Mouse (Mus musculus): ENCODE results near the gene Slc38a2. TPM values are rescaled to one million over a fixed set of nuclear protein-coding genes. Genes with fewer than 3 reads are reported as not detected.

Slc38a2 gene
- polyA plus RNA-seq, 1 experiment, result 158 TPM

DNA sequence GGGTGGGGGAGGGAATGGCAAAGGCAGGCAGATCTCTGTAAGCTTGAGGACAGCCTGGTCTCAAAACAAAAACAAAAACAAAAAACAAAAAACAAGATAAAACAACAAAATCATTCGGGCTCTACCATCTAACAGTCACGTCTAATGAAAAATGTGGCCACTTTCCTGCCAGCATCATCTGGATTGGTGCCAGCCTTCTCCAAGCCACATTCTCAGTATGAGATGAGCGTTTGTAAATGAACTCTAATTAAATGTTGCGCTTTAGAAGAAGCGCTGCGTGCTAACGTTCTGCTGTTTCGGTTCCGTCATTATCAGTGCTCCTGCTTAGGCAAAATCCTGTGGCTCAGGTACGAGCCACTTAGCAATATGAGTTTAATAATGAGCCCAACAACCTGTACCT lies 47.0 kb downstream of the Slc38a2 start:
- Histone ChIP-seq H3K4me1 (ENCODE audit: control insufficient read depth, insufficient read depth, low read length) (no peaks in the 10 kb centered on the region), H3K27me3 (ENCODE audit: control insufficient read depth, insufficient read depth, low read length, poor library complexity, severe bottlenecking) (no peaks in the 10 kb centered on the region), H3K9ac (ENCODE audit: low read depth, poor library complexity, severe bottlenecking) (no peak overlapping the region), H3K4me3 (ENCODE audit: low read depth, low read length) (no peak overlapping the region), H3K27ac (ENCODE audit: insufficient read depth, low read length) (no peak overlapping the region), H3K36me3 (ENCODE audit: control insufficient read depth, insufficient read depth, low read length, poor library complexity, severe bottlenecking) (no peaks in the 10 kb centered on the region), H3K9me3 (replicated peaks; ENCODE audit: control insufficient read depth, insufficient read depth, low read length, poor library complexity, severe bottlenecking) (peaks cover 7% of the 10 kb centered on the region)
- TF ChIP-seq CTCF (IDR thresholded peaks at IDR 0.05; ENCODE audit: low read depth, low read length) (no peak), EP300 (IDR thresholded peaks at IDR 0.05; ENCODE audit: insufficient read depth, low read depth, low read length) (no peak), POLR2A (IDR thresholded peaks at IDR 0.05; ENCODE audit: insufficient read depth, low read length) (no peak)

DNA sequence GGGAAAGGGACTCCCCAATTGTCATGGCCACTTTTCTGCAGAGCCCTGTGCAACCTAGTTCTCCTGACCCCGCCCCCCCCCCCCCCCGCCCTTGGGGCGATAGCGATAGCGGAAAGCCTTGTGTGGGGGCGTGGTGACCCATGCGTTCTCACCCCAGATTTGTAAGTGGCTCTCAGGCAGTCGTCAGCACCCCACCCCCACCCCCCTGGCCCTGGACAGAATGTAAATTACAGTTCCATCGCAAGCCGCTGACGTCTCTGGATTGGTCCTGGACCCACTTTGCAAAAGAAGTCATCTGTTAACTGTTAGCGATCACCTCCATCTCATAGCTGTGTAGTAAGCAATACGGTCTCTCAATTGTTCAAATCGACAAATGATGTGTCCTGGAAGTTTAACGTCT lies 52.2 kb downstream of the Slc38a2 start:
- Histone ChIP-seq H3K36me3 (ENCODE audit: control insufficient read depth, insufficient read depth, low read length, poor library complexity, severe bottlenecking) (no peaks in the 10 kb centered on the region), H3K4me3 (ENCODE audit: low read depth, low read length) (no peak overlapping the region), H3K9me3 (replicated peaks; ENCODE audit: control insufficient read depth, insufficient read depth, low read length, poor library complexity, severe bottlenecking) (peaks cover 7% of the 10 kb centered on the region), H3K9ac (ENCODE audit: low read depth, poor library complexity, severe bottlenecking) (no peak overlapping the region), H3K4me1 (ENCODE audit: control insufficient read depth, insufficient read depth, low read length) (no peaks in the 10 kb centered on the region), H3K27ac (ENCODE audit: insufficient read depth, low read length) (no peak overlapping the region), H3K27me3 (ENCODE audit: control insufficient read depth, insufficient read depth, low read length, poor library complexity, severe bottlenecking) (no peaks in the 10 kb centered on the region)
- TF ChIP-seq CTCF (IDR thresholded peaks at IDR 0.05; ENCODE audit: low read depth, low read length) (no peak), POLR2A (IDR thresholded peaks at IDR 0.05; ENCODE audit: insufficient read depth, low read length) (no peak), EP300 (IDR thresholded peaks at IDR 0.05; ENCODE audit: insufficient read depth, low read depth, low read length) (no peak)

DNA sequence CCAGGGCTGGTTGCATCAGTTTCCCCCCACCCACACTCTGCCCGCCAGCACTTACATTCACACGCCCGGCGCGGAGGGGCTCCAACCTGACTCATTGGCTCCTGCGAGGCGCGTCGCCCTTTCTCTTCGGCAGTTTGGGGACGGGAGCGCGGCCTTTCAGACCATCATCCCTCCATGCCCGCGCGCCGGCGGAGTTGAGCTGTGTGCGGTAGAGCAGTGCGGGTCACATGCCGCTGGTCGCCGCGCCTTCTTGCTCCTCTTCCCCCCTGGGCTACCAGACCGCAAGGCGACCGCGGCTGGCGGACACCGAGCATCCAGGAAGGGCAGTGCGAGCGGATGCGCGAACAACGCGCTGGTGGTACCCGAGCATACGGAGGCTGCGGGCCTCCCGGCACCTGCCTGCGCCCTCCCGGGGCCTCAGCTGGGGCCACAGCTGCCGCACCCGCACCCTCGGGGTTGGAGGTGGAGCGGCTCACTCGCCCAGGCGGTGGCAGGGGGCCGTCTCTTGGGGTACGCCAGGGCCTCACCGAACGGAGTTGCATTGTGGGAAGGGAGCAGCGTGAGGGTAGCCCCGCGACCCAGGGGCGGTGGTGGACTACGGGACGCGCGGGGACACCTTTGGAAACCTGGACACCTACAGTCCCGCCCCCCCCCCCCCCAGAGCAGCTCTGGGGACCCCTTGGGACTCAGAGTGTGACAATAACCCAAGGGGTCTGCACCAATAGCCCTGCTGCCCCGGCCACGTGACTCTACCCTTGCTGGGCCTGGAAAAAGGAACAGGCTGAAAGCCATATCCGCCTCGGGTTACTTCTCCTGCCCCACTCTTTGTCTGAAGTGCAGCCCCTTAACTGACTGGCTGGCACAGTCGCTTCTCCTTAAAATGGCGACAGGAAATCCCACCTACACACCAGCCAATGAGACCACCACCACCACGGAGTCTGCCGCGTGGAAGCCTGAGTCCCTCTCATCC lies 56.8 kb downstream of the Slc38a2 start, which contains the start of gene Slc38a1:
Gene Slc38a1 (minus strand): TSS at position 478 of the 970 bp plus-strand sequence.
- TF ChIP-seq CTCF (IDR thresholded peaks at IDR 0.05; ENCODE audit: low read depth, low read length) (no peak), EP300 (IDR thresholded peaks at IDR 0.05; ENCODE audit: insufficient read depth, low read depth, low read length) (no peak), POLR2A (IDR thresholded peaks at IDR 0.05; ENCODE audit: insufficient read depth, low read length) (no peak)
- no peaks in the 10 kb centered on the region for H3K4me1 ChIP-seq (ENCODE audit: control insufficient read depth, insufficient read depth, low read length)
- H3K4me3 ChIP-seq (ENCODE audit: low read depth, low read length), result peak within 1 kb of the TSS; percentile 90
- no peaks in the 10 kb centered on the region for H3K9me3 ChIP-seq (replicated peaks; ENCODE audit: control insufficient read depth, insufficient read depth, low read length, poor library complexity, severe bottlenecking)
- peak within 1 kb of the TSS; percentile 83 for H3K27ac ChIP-seq (ENCODE audit: insufficient read depth, low read length)
- H3K9ac ChIP-seq (ENCODE audit: low read depth, poor library complexity, severe bottlenecking), result peak within 1 kb of the TSS; percentile 91
- no peaks in the 10 kb centered on the region for H3K27me3 ChIP-seq (ENCODE audit: control insufficient read depth, insufficient read depth, low read length, poor library complexity, severe bottlenecking)
- no peaks in the 10 kb centered on the region for H3K36me3 ChIP-seq (ENCODE audit: control insufficient read depth, insufficient read depth, low read length, poor library complexity, severe bottlenecking)

DNA sequence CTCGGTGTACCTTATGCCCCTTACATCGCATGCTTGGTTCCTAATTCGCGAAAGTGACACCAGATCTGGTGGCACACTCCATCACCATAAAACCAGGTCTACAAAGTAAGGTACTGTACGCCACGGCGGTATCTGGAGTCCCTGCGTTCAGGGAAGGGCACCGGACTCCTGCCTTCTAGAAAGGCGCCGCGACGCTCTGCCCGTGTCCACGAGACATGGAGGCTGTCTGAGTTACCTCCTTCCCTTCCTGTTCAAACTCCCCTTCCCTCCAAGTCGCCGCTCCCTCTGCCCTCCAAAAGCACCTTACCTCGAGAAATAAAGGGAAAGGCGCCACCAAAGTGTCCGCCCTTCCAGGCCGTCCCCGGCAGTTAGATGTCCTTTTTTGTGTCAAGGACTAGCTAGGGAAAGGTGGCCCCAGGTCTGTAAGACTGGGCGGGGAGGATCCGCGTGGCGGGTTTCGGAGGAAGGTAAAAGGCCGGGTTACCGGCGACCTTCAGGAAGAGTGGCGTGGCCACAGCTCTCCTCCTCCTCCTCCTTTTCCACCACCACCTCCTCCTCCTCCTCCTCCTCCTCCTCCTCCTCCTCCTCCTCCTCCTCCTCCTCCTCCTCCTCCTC lies 57.6 kb downstream of the Slc38a2 start:
- no peaks in the 10 kb centered on the region for H3K4me1 ChIP-seq (ENCODE audit: control insufficient read depth, insufficient read depth, low read length)
- no peaks in the 10 kb centered on the region for H3K36me3 ChIP-seq (ENCODE audit: control insufficient read depth, insufficient read depth, low read length, poor library complexity, severe bottlenecking)
- peak overlapping the region; percentile 90 for H3K4me3 ChIP-seq (ENCODE audit: low read depth, low read length)
- TF ChIP-seq EP300 (IDR thresholded peaks at IDR 0.05; ENCODE audit: insufficient read depth, low read depth, low read length), result no peak
- TF ChIP-seq POLR2A (IDR thresholded peaks at IDR 0.05; ENCODE audit: insufficient read depth, low read length), result no peak
- TF ChIP-seq CTCF (IDR thresholded peaks at IDR 0.05; ENCODE audit: low read depth, low read length), result no peak
- H3K27ac ChIP-seq (ENCODE audit: insufficient read depth, low read length), result peak overlapping the region; percentile 68
- peak overlapping the region; percentile 91 for H3K9ac ChIP-seq (ENCODE audit: low read depth, poor library complexity, severe bottlenecking)
- no peaks in the 10 kb centered on the region for H3K9me3 ChIP-seq (replicated peaks; ENCODE audit: control insufficient read depth, insufficient read depth, low read length, poor library complexity, severe bottlenecking)
- no peaks in the 10 kb centered on the region for H3K27me3 ChIP-seq (ENCODE audit: control insufficient read depth, insufficient read depth, low read length, poor library complexity, severe bottlenecking)

DNA sequence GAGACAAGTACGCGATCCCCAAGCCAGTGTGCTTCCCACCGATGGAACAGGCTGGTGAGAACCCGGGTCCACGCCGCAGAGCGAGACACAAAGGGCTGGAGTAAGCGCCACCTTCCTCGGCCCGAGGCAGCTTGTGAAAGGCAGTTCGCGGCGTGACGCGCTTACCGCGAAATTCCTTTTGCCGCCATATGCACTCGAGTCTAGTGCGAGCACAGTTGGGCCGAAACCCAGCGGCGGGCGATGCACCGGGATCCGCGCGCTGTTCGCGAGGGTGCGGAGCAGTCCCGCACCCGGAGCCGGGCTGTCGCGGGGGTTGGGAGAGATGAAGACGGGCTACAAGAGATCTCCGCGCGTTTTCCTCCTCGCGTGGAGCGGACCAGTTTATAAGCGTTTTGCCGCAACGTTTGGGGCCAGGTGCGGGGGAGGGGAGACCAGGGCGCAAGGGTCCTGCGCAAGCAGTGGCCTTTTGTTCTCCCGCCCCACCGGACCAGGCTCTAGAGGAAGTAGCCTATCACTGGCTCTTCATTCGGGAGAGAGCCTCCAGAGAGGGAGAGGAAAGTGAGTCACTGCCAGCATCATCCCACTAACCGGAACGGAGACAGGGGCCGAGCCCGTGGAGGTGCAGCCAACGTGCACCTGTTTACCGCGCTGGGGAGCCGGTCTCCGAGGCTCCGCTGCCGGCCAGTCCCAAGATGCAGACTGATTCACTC lies 58.3 kb downstream of the Slc38a2 start:
- H3K9ac ChIP-seq (ENCODE audit: low read depth, poor library complexity, severe bottlenecking), result peak overlapping the region; percentile 91
- no peaks in the 10 kb centered on the region for H3K9me3 ChIP-seq (replicated peaks; ENCODE audit: control insufficient read depth, insufficient read depth, low read length, poor library complexity, severe bottlenecking)
- no peaks in the 10 kb centered on the region for H3K27me3 ChIP-seq (ENCODE audit: control insufficient read depth, insufficient read depth, low read length, poor library complexity, severe bottlenecking)
- peak overlapping the region; percentile 90 for H3K4me3 ChIP-seq (ENCODE audit: low read depth, low read length)
- TF ChIP-seq EP300 (IDR thresholded peaks at IDR 0.05; ENCODE audit: insufficient read depth, low read depth, low read length) (0 out of 2 replicates have a peak, but pooled peaks have one; percentile 27), POLR2A (IDR thresholded peaks at IDR 0.05; ENCODE audit: insufficient read depth, low read length) (peak; percentile 52), CTCF (IDR thresholded peaks at IDR 0.05; ENCODE audit: low read depth, low read length) (no peak)
- peak overlapping the region; percentile 68 for H3K27ac ChIP-seq (ENCODE audit: insufficient read depth, low read length)
- H3K36me3 ChIP-seq (ENCODE audit: control insufficient read depth, insufficient read depth, low read length, poor library complexity, severe bottlenecking), result no peaks in the 10 kb centered on the region
- H3K4me1 ChIP-seq (ENCODE audit: control insufficient read depth, insufficient read depth, low read length), result no peaks in the 10 kb centered on the region
